Mouse (Mus musculus): Measurements from ENCODE around the gene Dnaaf3.
"Not testable (repeated sequence)": the region's sequence is repeated elsewhere in the genome, so short reads cannot be mapped to it uniquely, and the experiment has no call there.

Dnaaf3 gene

GRCm38 (mm10) chr7:4546050-4546449 is 13.8 kb upstream of the Dnaaf3 start:
- Histone ChIP-seq H3K4me1 (replicated peaks; ENCODE audit: low read depth, low read length) (peaks cover 29% of the 10 kb centered on the region), H3K4me3 (replicated peaks; ENCODE audit: low read length) (peak overlapping the region; percentile 72), H3K9me3 (ENCODE audit: low read length) (no peaks in the 10 kb centered on the region), H3K27me3 (ENCODE audit: insufficient read depth, low read length) (peaks cover 30% of the 10 kb centered on the region), H3K36me3 (ENCODE audit: insufficient read depth, low read length) (no peaks in the 10 kb centered on the region)
- TF ChIP-seq CTCF (conservative IDR thresholded peaks at IDR 0.05; ENCODE audit: low read length): no peak
- no peak for TF ChIP-seq POU5F1 (IDR thresholded peaks at IDR 0.05; ENCODE audit: borderline replicate concordance, low read length)
- TF ChIP-seq NANOG (IDR thresholded peaks at IDR 0.05; ENCODE audit: borderline replicate concordance, low read length): no peak

GRCm38 (mm10) chr7:4542013-4542412 is 9.8 kb upstream of the Dnaaf3 start:
- H3K27me3 ChIP-seq (ENCODE audit: insufficient read depth, low read length): peaks cover 7% of the 10 kb centered on the region; the same call in 1 of the 2 replicates
- peaks cover 13% of the 10 kb centered on the region for H3K9me3 ChIP-seq (ENCODE audit: low read length)
- TF ChIP-seq NANOG (IDR thresholded peaks at IDR 0.05; ENCODE audit: borderline replicate concordance, low read length) (no peak), CTCF (conservative IDR thresholded peaks at IDR 0.05; ENCODE audit: low read length) (no peak)
- peak overlapping the region; percentile 71 for H3K4me3 ChIP-seq (replicated peaks; ENCODE audit: low read length)
- H3K36me3 ChIP-seq (ENCODE audit: insufficient read depth, low read length): no peaks in the 10 kb centered on the region
- H3K4me1 ChIP-seq (replicated peaks; ENCODE audit: low read depth, low read length): peaks cover 61% of the 10 kb centered on the region

GRCm38 (mm10) chr7:4541344-4541743 is 9.1 kb upstream of the Dnaaf3 start:
- peaks cover 2% of the 10 kb centered on the region; the same call in 1 of the 2 replicates for H3K27me3 ChIP-seq (ENCODE audit: insufficient read depth, low read length)

GRCm38 (mm10) chr7:4539019-4539418 is 6.8 kb upstream of the Dnaaf3 start:
- H3K9me3 ChIP-seq (ENCODE audit: low read length): peaks cover 13% of the 10 kb centered on the region
- TF ChIP-seq POU5F1 (IDR thresholded peaks at IDR 0.05; ENCODE audit: borderline replicate concordance, low read length) (no peak), NANOG (IDR thresholded peaks at IDR 0.05; ENCODE audit: borderline replicate concordance, low read length) (no peak), CTCF (conservative IDR thresholded peaks at IDR 0.05; ENCODE audit: low read length) (no peak)
- H3K4me1 ChIP-seq (replicated peaks; ENCODE audit: low read depth, low read length): peaks cover 71% of the 10 kb centered on the region
- no peaks in the 10 kb centered on the region for H3K27me3 ChIP-seq (ENCODE audit: insufficient read depth, low read length)
- H3K36me3 ChIP-seq (ENCODE audit: insufficient read depth, low read length): no peaks in the 10 kb centered on the region
- H3K4me3 ChIP-seq (replicated peaks; ENCODE audit: low read length): no peak overlapping the region

More at GRCm38 (mm10) chr7:4541344-4541743, 9.1 kb upstream of the Dnaaf3 start:
- Histone ChIP-seq H3K36me3 (ENCODE audit: insufficient read depth, low read length) (no peaks in the 10 kb centered on the region), H3K4me1 (replicated peaks; ENCODE audit: low read depth, low read length) (peaks cover 59% of the 10 kb centered on the region), H3K9me3 (ENCODE audit: low read length) (peaks cover 13% of the 10 kb centered on the region), H3K4me3 (replicated peaks; ENCODE audit: low read length) (no peak overlapping the region)
- TF ChIP-seq NANOG (IDR thresholded peaks at IDR 0.05; ENCODE audit: borderline replicate concordance, low read length) (no peak), CTCF (conservative IDR thresholded peaks at IDR 0.05; ENCODE audit: low read length) (0 out of 2 replicates have a peak, but pooled peaks have one; percentile 7)

GRCm38 (mm10) chr7:4537181-4537580 is 4.9 kb upstream of the Dnaaf3 start:
- H3K27me3 ChIP-seq (ENCODE audit: insufficient read depth, low read length): no peaks in the 10 kb centered on the region
- H3K4me3 ChIP-seq (replicated peaks; ENCODE audit: low read length): peak overlapping the region; percentile 53
- peaks cover 69% of the 10 kb centered on the region for H3K4me1 ChIP-seq (replicated peaks; ENCODE audit: low read depth, low read length)
- no peaks in the 10 kb centered on the region for H3K36me3 ChIP-seq (ENCODE audit: insufficient read depth, low read length)
- H3K9me3 ChIP-seq (ENCODE audit: low read length): peaks cover 13% of the 10 kb centered on the region
- TF ChIP-seq NANOG (IDR thresholded peaks at IDR 0.05; ENCODE audit: borderline replicate concordance, low read length) (no peak; the same call in 1 of the 2 replicates), POU5F1 (IDR thresholded peaks at IDR 0.05; ENCODE audit: borderline replicate concordance, low read length) (no peak), CTCF (conservative IDR thresholded peaks at IDR 0.05; ENCODE audit: low read length) (no peak)

GRCm38 (mm10) chr7:4536369-4536768 is 4.1 kb upstream of the Dnaaf3 start:
- Histone ChIP-seq H3K4me1 (replicated peaks; ENCODE audit: low read depth, low read length) (peaks cover 76% of the 10 kb centered on the region), H3K27me3 (ENCODE audit: insufficient read depth, low read length) (no peaks in the 10 kb centered on the region), H3K36me3 (ENCODE audit: insufficient read depth, low read length) (no peaks in the 10 kb centered on the region), H3K9me3 (ENCODE audit: low read length) (peaks cover 13% of the 10 kb centered on the region), H3K4me3 (replicated peaks; ENCODE audit: low read length) (0 out of 2 replicates have a peak overlapping the region, but pooled peaks have one; percentile 29)
- TF ChIP-seq POU5F1 (IDR thresholded peaks at IDR 0.05; ENCODE audit: borderline replicate concordance, low read length) (peak; percentile 52; the same call in 1 of the 2 replicates), NANOG (IDR thresholded peaks at IDR 0.05; ENCODE audit: borderline replicate concordance, low read length) (peak; percentile 95), CTCF (conservative IDR thresholded peaks at IDR 0.05; ENCODE audit: low read length) (no peak)

GRCm38 (mm10) chr7:4530166-4530565 is 2.1 kb downstream of the Dnaaf3 start:
- peaks cover 68% of the 10 kb centered on the region for H3K4me1 ChIP-seq (replicated peaks; ENCODE audit: low read depth, low read length)
- not testable (repeated sequence) for H3K9me3 ChIP-seq (ENCODE audit: low read length); H3K36me3 ChIP-seq (ENCODE audit: insufficient read depth, low read length); H3K4me3 ChIP-seq (replicated peaks; ENCODE audit: low read length); H3K27me3 ChIP-seq (ENCODE audit: insufficient read depth, low read length)

GRCm38 (mm10) chr7:4527302-4527689 is 5.0 kb downstream of the Dnaaf3 start:
- TF ChIP-seq NANOG (IDR thresholded peaks at IDR 0.05; ENCODE audit: borderline replicate concordance, low read length) (no peak), POU5F1 (IDR thresholded peaks at IDR 0.05; ENCODE audit: borderline replicate concordance, low read length) (no peak), CTCF (conservative IDR thresholded peaks at IDR 0.05; ENCODE audit: low read length) (no peak)
- Histone ChIP-seq H3K36me3 (ENCODE audit: insufficient read depth, low read length) (peaks cover 4% of the 10 kb centered on the region), H3K4me3 (replicated peaks; ENCODE audit: low read length) (peak overlapping the region; percentile 73), H3K9me3 (ENCODE audit: low read length) (0 out of 2 replicates have a peak, but pooled peaks cover 3% of the 10 kb centered on the region), H3K27me3 (ENCODE audit: insufficient read depth, low read length) (peaks cover 5% of the 10 kb centered on the region; the same call in 1 of the 2 replicates), H3K4me1 (replicated peaks; ENCODE audit: low read depth, low read length) (peaks cover 72% of the 10 kb centered on the region)

Measured in E14TG2a.4 (cell line).